Mouse (Mus musculus): Measurements from ENCODE around the gene Fancc. TPM values are rescaled to one million over a fixed set of nuclear protein-coding genes. Genes with fewer than 3 reads are reported as not detected.

Gene Fancc
- polyA plus RNA-seq, 1 experiment from 2014 or later = 7.9 TPM

DNA sequence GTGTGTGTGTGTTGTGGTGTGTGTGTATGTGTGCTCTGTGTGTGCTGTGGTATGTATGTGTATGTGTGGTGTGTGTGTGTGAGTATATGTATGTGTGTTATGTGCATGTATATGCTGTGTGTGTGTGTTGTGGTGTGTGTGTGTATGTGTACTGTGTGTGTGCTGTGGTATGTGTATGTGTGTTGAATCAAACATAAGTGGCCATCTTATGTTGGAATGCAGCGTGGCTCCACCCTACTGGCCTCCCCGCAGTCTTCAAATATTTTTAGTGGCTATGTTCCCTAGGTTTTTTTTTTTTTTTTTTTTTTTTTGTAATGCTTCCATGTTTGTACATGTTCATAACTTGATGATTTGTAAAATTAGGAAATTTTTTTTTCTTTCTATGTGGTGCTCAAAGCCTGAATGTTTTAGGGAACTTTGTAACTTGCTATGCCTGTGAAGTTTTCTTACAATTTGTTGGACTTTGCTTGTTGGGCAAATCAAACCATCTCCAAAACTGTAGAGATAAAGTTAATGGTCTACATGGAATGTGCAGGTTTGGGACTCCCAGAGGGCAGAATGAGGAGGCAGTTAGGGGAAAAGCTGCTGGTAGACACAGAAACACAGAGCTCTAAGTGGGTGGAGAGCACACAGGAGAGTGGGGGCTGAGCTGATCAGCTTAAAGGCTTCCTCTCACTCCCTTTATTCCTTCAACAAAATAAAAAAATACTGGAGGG lies 244.6 kb downstream of the Fancc start:
- in situ Hi-C loops (cut with MboI; ENCODE audit: low pct_unique_long_range_greater_than_20kb) = no loop called here
- POLR2A ChIA-PET = interaction anchor here (0.7 to 1.3 kb wide), 5 partner anchors 12 to 363 kb away, joined by 3 to 11 read pairs (median 4); no protein-coding TSS in a partner anchor
- CTCF ChIA-PET = interaction anchor here (0.9 to 1.4 kb wide), 5 partner anchors 12 to 58 kb away, joined by 3 to 6 read pairs (median 5); no protein-coding TSS in a partner anchor
- H3K27me3 ChIP-seq = no peaks in the 10 kb centered on the region
- ATAC-seq (no peak), DNase-seq (ENCODE audit: low read depth, low spot score) (no peak)
- TF ChIP-seq CTCF (IDR thresholded peaks at IDR 0.05) = no peak

DNA sequence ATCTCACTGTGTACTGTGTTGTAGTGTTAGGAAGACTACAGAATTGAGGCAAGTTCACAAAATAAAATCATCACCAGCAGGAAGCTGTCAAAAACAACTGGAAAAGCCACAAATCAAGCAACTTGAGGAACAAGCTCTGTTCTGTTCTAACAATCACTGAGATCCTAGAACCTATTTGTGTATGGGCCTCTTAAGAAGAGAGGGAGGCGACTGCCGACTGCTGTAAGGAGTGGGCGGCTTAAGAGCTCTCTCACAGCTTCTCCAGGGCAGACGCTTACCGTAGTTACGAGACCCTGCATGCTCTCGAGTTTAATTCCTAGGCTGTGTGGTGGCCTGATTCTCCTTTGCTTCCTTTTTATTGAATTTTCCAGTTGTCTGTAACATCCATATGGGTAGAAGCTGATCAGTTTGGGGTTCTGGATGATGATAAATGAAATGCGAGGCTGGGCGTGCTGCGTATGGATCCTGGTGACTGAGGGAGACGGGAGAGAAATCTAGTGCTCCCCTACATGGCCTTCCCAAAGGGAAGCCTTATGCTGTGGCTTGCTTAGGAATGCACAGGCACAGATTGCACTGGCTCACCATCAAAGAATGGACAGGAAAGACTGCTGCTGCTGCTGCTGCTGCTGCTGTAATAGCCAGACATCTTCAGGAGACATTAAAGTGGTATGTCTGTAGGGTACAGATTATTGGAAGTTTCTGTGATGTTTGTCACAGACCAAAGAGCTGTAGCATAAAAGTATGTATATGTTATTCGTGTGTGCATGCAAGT lies 245.8 kb downstream of the Fancc start:
- ChIA-PET CTCF (no interaction called here), POLR2A (interaction anchor here (0.9 to 2.0 kb wide), 5 partner anchors 9 to 96 kb away, joined by 3 to 5 read pairs (median 4); no protein-coding TSS in a partner anchor)
- DNase-seq (ENCODE audit: low read depth, low spot score) (no peak), ATAC-seq (peak; percentile 49)
- in situ Hi-C loops (cut with MboI; ENCODE audit: low pct_unique_long_range_greater_than_20kb) = no loop called here
- no peaks in the 10 kb centered on the region for H3K27me3 ChIP-seq
- TF ChIP-seq CTCF (IDR thresholded peaks at IDR 0.05) = no peak

DNA sequence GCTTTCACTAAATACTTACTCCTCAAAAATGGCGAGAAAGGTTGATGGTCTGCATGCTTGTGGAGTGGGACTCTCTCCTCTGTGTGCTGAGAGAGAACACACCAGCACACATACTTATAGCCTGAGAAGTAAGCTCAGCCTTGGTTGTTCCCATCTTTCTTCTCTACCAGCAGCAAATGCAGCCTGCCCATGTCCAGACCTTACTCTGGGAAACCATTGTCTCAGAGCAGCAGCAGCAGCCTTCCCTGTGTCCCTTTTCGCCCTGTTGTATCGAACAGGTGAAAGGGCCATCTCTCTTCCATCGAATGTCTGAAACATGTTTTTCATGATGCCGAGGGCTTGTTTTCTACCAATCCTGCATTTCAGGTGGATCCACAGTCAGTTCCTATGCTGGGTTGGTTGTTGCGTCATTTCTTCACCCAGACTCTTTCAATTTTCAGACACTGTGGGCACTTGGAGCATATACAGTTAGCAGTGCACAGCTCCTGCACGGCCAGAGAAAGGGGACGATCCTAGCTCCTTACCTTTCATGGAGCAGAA lies 246.6 kb downstream of the Fancc start:
- in situ Hi-C loops (cut with MboI; ENCODE audit: low pct_unique_long_range_greater_than_20kb) = no loop called here
- TF ChIP-seq CTCF (IDR thresholded peaks at IDR 0.05) = no peak
- no peak for DNase-seq (ENCODE audit: low read depth, low spot score)
- ChIA-PET CTCF (interaction anchor here (1.0 to 2.6 kb wide), 2 partner anchors 23 to 97 kb away, joined by 3 to 11 read pairs; no protein-coding TSS in a partner anchor), POLR2A (interaction anchor here (0.8 to 2.0 kb wide), 6 partner anchors 8 to 95 kb away, joined by 3 to 5 read pairs (median 4); no protein-coding TSS in a partner anchor)
- ATAC-seq = no peak
- no peaks in the 10 kb centered on the region for H3K27me3 ChIP-seq

DNA sequence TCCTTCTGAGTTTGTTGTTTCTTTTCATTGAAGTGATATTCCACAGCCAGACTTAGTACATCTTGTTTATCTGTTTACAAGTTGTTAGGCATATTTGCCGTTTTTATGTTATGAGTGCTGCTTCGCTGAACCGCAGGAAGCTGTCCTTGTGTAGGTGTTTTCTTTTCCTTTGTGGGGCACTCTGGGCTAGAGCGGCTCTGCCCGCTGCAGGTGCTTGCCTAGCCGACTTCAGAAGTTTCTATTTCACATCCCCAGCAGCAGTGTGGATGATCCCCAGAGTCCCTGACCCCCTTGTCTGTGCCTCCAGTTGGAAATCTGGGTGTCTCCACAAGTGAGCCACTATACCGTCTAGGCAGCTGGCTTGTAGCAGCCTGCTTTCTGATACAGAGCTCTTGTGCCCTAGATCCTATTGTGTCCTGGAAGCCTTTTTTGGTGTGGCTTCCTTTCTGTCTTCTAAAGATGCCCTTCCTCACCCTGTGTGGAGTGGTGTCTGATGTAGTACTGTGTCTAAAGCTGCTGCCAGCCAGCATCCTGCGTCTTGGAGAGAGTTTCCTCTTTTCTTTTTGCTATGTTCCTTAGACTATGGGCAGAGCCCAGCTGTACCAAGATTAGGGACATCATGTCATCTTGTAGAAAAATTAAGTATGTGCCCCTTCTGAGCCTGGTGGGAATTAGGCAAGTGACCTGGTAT lies 247.2 kb downstream of the Fancc start:
- no peak for ATAC-seq
- in situ Hi-C loops (cut with MboI; ENCODE audit: low pct_unique_long_range_greater_than_20kb) = loop anchor here (10.0 kb wide), 1 partner anchor 285 kb away; the partner anchor contains the start of gene 2010111I01Rik
- TF ChIP-seq CTCF (IDR thresholded peaks at IDR 0.05) = no peak
- no peak for DNase-seq (ENCODE audit: low read depth, low spot score)
- ChIA-PET CTCF (interaction anchor here (1.0 to 2.6 kb wide), 3 partner anchors 23 to 203 kb away, joined by 3 to 11 read pairs (median 3); no protein-coding TSS in a partner anchor), POLR2A (interaction anchor here (0.7 to 2.0 kb wide), 6 partner anchors 22 to 45 kb away, joined by 3 to 5 read pairs (median 4); no protein-coding TSS in a partner anchor)
- H3K27me3 ChIP-seq = no peaks in the 10 kb centered on the region

DNA sequence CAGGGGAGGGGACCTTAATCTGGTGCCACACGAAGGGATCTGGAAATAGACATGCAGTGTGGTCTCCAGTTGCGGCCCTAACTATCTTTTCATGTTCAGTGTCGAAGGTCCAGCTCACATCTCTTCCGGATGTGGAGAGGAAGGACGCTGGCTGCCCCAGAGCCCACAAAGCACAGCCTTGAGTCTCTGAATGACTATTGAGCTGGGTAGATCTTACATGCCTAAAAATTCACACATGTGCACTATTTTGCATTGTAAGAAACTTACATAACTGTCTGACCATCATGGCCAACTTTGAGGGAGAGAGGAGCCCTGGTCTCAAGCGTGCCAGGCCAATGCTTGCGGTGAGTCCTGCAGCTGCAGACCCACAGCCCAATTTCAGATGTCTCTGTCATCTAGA lies 247.9 kb downstream of the Fancc start:
- TF ChIP-seq CTCF (IDR thresholded peaks at IDR 0.05) = no peak
- H3K27me3 ChIP-seq = no peaks in the 10 kb centered on the region
- DNase-seq (ENCODE audit: low read depth, low spot score) = no peak
- ChIA-PET CTCF (interaction anchor here (1.0 to 2.6 kb wide), 2 partner anchors 24 to 203 kb away, joined by 3 to 11 read pairs; no protein-coding TSS in a partner anchor), POLR2A (interaction anchor here (0.7 to 2.0 kb wide), 4 partner anchors 22 to 33 kb away, joined by 3 to 5 read pairs (median 4); no protein-coding TSS in a partner anchor)
- in situ Hi-C loops (cut with MboI; ENCODE audit: low pct_unique_long_range_greater_than_20kb) = loop anchor here (10.0 kb wide), 1 partner anchor 284 kb away; the partner anchor contains the start of gene 2010111I01Rik
- ATAC-seq = no peak

DNA sequence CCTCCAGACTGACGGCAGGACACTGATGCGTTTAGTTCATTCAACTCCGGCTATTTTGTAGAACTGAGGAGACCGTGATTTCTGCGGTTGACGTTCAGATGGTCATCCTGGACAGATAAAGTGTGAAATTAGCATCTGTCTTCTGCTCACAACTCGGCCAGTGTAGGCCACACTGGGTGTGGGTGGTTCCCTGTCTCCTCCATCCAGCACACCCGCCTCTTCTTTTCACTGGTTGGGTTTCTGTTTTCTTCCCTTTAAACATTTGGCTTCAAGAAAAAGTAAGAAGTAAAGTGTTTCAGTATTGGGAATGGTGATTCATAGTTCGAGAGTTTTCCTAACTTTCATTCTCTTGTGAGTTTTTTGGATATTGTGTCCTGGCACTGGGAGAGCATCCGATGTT lies 248.8 kb downstream of the Fancc start:
- ChIA-PET CTCF (interaction anchor here (2.6 kb wide), 1 partner anchor 25 kb away, joined by 11 read pairs; no protein-coding TSS in a partner anchor), POLR2A (no interaction called here)
- ATAC-seq (no peak), DNase-seq (ENCODE audit: low read depth, low spot score) (no peak)
- no peak for TF ChIP-seq CTCF (IDR thresholded peaks at IDR 0.05)
- H3K27me3 ChIP-seq = no peaks in the 10 kb centered on the region
- in situ Hi-C loops (cut with MboI; ENCODE audit: low pct_unique_long_range_greater_than_20kb) = loop anchor here (10.0 kb wide), 1 partner anchor 284 kb away; the partner anchor contains the start of gene 2010111I01Rik

DNA sequence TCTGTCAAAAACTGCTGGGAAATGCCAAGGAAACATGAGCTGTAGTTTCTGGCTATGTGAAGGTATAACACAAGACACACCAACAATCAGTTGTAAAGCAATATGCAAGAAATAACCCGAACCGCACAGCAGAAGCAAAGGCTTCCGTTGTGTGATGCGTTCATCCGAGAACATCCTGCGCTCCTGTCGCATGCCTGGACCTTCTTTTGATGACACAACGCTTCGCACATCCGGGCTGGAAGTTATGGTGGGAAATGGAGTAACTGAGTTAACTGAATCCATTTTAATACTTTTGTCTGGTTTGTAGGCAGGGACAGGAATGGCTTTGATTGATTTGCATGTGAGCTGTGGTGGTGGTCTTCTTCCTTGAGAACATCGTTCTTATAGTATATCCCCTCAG lies 249.4 kb downstream of the Fancc start:
- ChIA-PET CTCF (interaction anchor here (7.1 kb wide), 1 partner anchor 27 kb away, joined by 50 read pairs; no protein-coding TSS in a partner anchor), POLR2A (interaction anchor here (1.1 kb wide), 1 partner anchor 26 kb away, joined by 12 read pairs; no protein-coding TSS in a partner anchor)
- no peak for ATAC-seq
- in situ Hi-C loops (cut with MboI; ENCODE audit: low pct_unique_long_range_greater_than_20kb) = loop anchor here (10.0 kb wide), 1 partner anchor 283 kb away; the partner anchor contains the start of gene 2010111I01Rik
- no peak for TF ChIP-seq CTCF (IDR thresholded peaks at IDR 0.05)
- DNase-seq (ENCODE audit: low read depth, low spot score) = no peak
- no peaks in the 10 kb centered on the region for H3K27me3 ChIP-seq

DNA sequence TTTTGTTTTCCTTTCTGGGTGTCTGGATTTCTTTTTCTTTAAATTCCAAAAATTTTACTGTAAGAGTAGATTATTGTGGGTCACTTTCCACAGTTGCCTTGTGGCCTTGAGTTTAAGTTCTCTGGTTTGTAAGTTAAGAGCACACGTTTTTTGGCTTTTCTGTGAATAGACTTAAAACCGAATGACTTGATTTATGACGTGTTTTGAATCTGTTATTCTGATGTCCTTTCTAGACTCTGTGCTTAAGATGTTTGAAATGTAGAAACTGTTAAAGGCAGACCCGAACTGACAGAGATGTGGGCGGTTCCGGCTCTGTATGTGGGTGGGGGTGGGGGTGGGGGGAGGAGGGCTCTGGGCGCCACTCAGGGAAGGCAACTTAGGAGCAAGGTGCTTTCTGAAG lies 250.0 kb downstream of the Fancc start:
- ChIA-PET POLR2A (interaction anchor here (1.1 kb wide), 1 partner anchor 27 kb away, joined by 12 read pairs; no protein-coding TSS in a partner anchor), CTCF (interaction anchor here (2.5 to 7.1 kb wide), 2 partner anchors 28 to 60 kb away, joined by 9 to 50 read pairs; no protein-coding TSS in a partner anchor)
- no peak for TF ChIP-seq CTCF (IDR thresholded peaks at IDR 0.05)
- no peaks in the 10 kb centered on the region for H3K27me3 ChIP-seq
- no peak for DNase-seq (ENCODE audit: low read depth, low spot score)
- ATAC-seq = no peak
- in situ Hi-C loops (cut with MboI; ENCODE audit: low pct_unique_long_range_greater_than_20kb) = loop anchor here (10.0 kb wide), 1 partner anchor 282 kb away; the partner anchor contains the start of gene 2010111I01Rik

DNA sequence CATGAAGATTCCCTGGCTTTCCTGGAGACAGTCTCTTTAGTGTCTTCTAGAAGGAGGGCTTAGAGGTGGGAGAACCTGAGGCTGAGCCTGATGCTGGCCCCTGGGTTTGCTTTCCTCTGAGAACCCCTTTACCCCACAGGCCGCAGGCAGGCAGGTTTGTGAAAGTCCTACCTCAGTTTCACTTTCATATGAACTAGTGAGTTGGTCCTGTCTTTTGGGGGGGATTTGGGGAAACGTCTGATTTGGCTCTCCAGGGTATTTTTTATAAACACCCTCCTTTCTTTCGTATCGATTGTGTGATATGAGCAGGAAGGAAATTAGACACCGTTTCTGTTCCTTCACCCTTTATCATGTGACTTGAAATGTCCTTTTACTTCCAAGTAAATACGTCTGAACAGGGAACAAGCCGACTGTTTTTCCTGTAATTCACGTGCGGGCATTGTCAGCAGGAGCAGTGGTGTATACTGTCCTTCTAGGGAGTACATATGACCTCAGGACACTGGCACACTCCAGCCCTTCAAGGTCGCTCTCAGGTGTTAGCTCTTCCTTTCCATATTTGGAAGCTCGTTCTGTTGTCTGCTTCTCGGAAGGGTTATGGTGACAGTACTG lies 250.6 kb downstream of the Fancc start:
- in situ Hi-C loops (cut with MboI; ENCODE audit: low pct_unique_long_range_greater_than_20kb) = loop anchor here (10.0 kb wide), 1 partner anchor 282 kb away; the partner anchor contains the start of gene 2010111I01Rik
- POLR2A ChIA-PET = interaction anchor here (0.6 to 2.7 kb wide), 10 partner anchors 9 to 200 kb away, joined by 3 to 21 read pairs (median 3); no protein-coding TSS in a partner anchor

More for the DNA sequence above, 250.6 kb downstream of the Fancc start:
- CTCF ChIA-PET = interaction anchor here (1.0 to 7.1 kb wide), 7 partner anchors 8 to 200 kb away, joined by 3 to 50 read pairs (median 9); no protein-coding TSS in a partner anchor
- ATAC-seq = no peak
- no peak for TF ChIP-seq CTCF (IDR thresholded peaks at IDR 0.05)
- DNase-seq (ENCODE audit: low read depth, low spot score) = no peak
- no peaks in the 10 kb centered on the region for H3K27me3 ChIP-seq
